Mouse (Mus musculus): ENCODE data around the gene M1ap. TPM values are rescaled to one million over a fixed set of nuclear protein-coding genes. Genes with fewer than 3 reads are reported as not detected.

M1ap gene
- 3.6 and 10.3 TPM in 2 replicates for polyA plus RNA-seq (2011; ENCODE audit: insufficient read depth, insufficient read length, low replicate concordance, missing spikeins)

GRCm38 (mm10) chr6:82946651-82947050 is at the start of gene M1ap:
TSS of gene M1ap (plus strand) at chr6:82946902.
- TF ChIP-seq POLR2A (IDR thresholded peaks at IDR 0.05; ENCODE audit: borderline replicate concordance, control insufficient read depth, low read depth, low read length), result no peak
- TF ChIP-seq CTCF (IDR thresholded peaks at IDR 0.05; ENCODE audit: control insufficient read depth, insufficient read depth, low read length), result no peak
- no peaks in the 10 kb centered on the region for H3K4me1 ChIP-seq (ENCODE audit: control insufficient read depth, insufficient read depth, low read length)
- H3K27ac ChIP-seq (ENCODE audit: control insufficient read depth, insufficient read depth, low read depth, low read length, poor library complexity), result no peak within 1 kb of the TSS
- H3K4me3 ChIP-seq (replicated peaks; ENCODE audit: control insufficient read depth, low read depth, low read length), result no peak within 1 kb of the TSS
- 89% methylated on average over 14 of the region's 14 CpGs for WGBS

DNA sequence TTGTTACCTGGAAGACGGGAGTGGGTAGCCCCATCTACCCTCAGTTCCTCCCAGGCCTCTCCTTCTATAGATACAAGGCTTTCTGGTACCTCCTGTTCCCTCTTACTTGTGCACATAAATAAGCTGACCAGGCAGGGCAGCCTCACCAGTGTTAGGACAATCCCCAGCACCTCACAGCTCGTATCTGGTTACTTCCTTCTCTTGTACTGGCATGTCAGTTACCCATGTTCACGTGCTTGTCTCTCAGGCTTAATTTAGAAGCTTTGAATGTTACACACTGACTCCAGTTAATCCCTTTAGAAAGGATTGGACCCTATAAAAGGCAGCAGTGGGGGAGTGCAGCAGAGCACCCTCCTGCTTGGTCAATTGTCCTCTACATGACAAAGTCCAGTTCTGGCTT is 49.4 kb upstream of the M1ap start:
- H3K4me3 ChIP-seq (replicated peaks; ENCODE audit: control insufficient read depth, low read depth, low read length), result no peak overlapping the region
- TF ChIP-seq CTCF (IDR thresholded peaks at IDR 0.05; ENCODE audit: control insufficient read depth, insufficient read depth, low read length) (no peak), POLR2A (IDR thresholded peaks at IDR 0.05; ENCODE audit: borderline replicate concordance, control insufficient read depth, low read depth, low read length) (no peak)
- H3K27ac ChIP-seq (ENCODE audit: control insufficient read depth, insufficient read depth, low read depth, low read length, poor library complexity), result no peak overlapping the region
- H3K4me1 ChIP-seq (ENCODE audit: control insufficient read depth, insufficient read depth, low read length), result no peaks in the 10 kb centered on the region
- 27% methylated on average over 3 of the region's 3 CpGs for WGBS

- 78% methylated on average over 4 of the region's 4 CpGs for WGBS
- Histone ChIP-seq H3K27ac (ENCODE audit: control insufficient read depth, insufficient read depth, low read depth, low read length, poor library complexity) (no peak overlapping the region), H3K4me3 (replicated peaks; ENCODE audit: control insufficient read depth, low read depth, low read length) (no peak overlapping the region), H3K4me1 (ENCODE audit: control insufficient read depth, insufficient read depth, low read length) (no peaks in the 10 kb centered on the region)
- TF ChIP-seq CTCF (IDR thresholded peaks at IDR 0.05; ENCODE audit: control insufficient read depth, insufficient read depth, low read length), result no peak
- TF ChIP-seq POLR2A (IDR thresholded peaks at IDR 0.05; ENCODE audit: borderline replicate concordance, control insufficient read depth, low read depth, low read length), result no peak
These were observed 48.5 kb upstream of the M1ap start for GRCm38 (mm10) chr6:82898227-82898626.

- 68% methylated on average over 4 of the region's 4 CpGs for WGBS
- TF ChIP-seq CTCF (IDR thresholded peaks at IDR 0.05; ENCODE audit: control insufficient read depth, insufficient read depth, low read length) (no peak), POLR2A (IDR thresholded peaks at IDR 0.05; ENCODE audit: borderline replicate concordance, control insufficient read depth, low read depth, low read length) (no peak)
- Histone ChIP-seq H3K4me3 (replicated peaks; ENCODE audit: control insufficient read depth, low read depth, low read length) (no peak overlapping the region), H3K27ac (ENCODE audit: control insufficient read depth, insufficient read depth, low read depth, low read length, poor library complexity) (no peak overlapping the region), H3K4me1 (ENCODE audit: control insufficient read depth, insufficient read depth, low read length) (no peaks in the 10 kb centered on the region)
These were observed 48.0 kb upstream of the M1ap start for GRCm38 (mm10) chr6:82898745-82899144.

DNA sequence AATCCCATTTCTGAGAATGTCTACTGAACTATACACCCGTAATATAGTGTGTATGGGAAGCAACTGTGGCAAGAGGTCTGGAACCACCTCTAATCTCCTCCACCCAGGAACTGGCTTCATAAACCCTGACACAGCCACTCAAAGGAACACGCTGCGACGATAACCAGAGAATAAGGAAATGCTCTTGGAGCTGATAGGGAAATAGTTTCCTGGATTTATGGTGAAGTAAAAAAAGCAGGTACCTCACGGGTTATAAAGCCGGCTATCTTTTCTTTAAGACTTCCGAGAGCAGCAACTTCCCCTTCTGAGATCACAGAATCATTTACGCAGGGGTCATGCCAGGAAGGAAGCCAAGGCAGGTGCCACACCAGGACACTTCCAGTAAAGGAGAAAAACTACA is 44.1 kb upstream of the M1ap start:
- Histone ChIP-seq H3K4me1 (ENCODE audit: control insufficient read depth, insufficient read depth, low read length) (no peaks in the 10 kb centered on the region), H3K4me3 (replicated peaks; ENCODE audit: control insufficient read depth, low read depth, low read length) (no peak overlapping the region), H3K27ac (ENCODE audit: control insufficient read depth, insufficient read depth, low read depth, low read length, poor library complexity) (no peak overlapping the region)
- TF ChIP-seq CTCF (IDR thresholded peaks at IDR 0.05; ENCODE audit: control insufficient read depth, insufficient read depth, low read length), result no peak
- no peak for TF ChIP-seq POLR2A (IDR thresholded peaks at IDR 0.05; ENCODE audit: borderline replicate concordance, control insufficient read depth, low read depth, low read length)
- WGBS, result 2% methylated on average over 8 of the region's 8 CpGs

DNA sequence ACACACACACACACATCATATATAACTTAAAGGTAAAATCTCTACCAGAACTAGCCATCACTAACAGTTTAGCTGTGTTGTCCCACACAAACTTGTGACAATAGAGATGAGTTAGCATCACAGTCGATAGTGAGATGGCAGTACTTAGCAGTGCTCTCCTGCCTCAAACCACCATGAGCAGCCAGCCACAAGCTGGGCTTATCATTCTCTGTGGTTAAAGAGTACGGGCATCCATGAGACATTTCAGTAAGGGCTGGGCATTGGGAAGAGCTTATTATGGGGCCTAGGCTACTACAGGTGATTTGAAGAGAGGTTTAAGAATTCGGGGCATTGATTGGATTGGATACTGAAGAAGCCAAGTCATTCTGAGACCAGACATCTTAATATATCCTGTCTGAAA is 39.7 kb upstream of the M1ap start:
- 53% methylated on average over 3 of the region's 3 CpGs for WGBS
- no peak overlapping the region for H3K4me3 ChIP-seq (replicated peaks; ENCODE audit: control insufficient read depth, low read depth, low read length)
- H3K27ac ChIP-seq (ENCODE audit: control insufficient read depth, insufficient read depth, low read depth, low read length, poor library complexity), result no peak overlapping the region
- TF ChIP-seq POLR2A (IDR thresholded peaks at IDR 0.05; ENCODE audit: borderline replicate concordance, control insufficient read depth, low read depth, low read length), result no peak
- no peak for TF ChIP-seq CTCF (IDR thresholded peaks at IDR 0.05; ENCODE audit: control insufficient read depth, insufficient read depth, low read length)
- H3K4me1 ChIP-seq (ENCODE audit: control insufficient read depth, insufficient read depth, low read length), result peaks cover 1% of the 10 kb centered on the region; the same call in 1 of the 2 replicates

DNA sequence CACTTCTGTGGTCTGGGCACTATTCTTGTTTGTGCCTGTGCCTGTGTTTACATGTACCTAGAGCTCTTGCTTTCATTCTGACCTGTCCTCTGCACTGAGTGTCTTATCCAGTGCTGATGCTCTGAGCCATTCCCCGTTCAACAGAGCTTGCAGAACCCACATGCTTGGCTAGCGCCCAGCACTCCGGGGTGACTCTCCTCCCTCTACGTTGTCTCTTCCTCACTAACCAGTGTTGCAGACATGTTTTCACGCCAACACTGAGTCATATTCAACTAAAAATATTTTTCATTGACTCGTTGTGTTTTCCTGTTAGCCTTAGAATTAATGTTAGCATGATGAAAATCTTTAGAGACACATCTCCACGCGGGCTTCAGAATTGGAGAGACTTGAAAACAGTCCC is 38.7 kb upstream of the M1ap start:
- TF ChIP-seq POLR2A (IDR thresholded peaks at IDR 0.05; ENCODE audit: borderline replicate concordance, control insufficient read depth, low read depth, low read length) (no peak), CTCF (IDR thresholded peaks at IDR 0.05; ENCODE audit: control insufficient read depth, insufficient read depth, low read length) (no peak)
- Histone ChIP-seq H3K4me1 (ENCODE audit: control insufficient read depth, insufficient read depth, low read length) (peaks cover 2% of the 10 kb centered on the region), H3K4me3 (replicated peaks; ENCODE audit: control insufficient read depth, low read depth, low read length) (no peak overlapping the region), H3K27ac (ENCODE audit: control insufficient read depth, insufficient read depth, low read depth, low read length, poor library complexity) (no peak overlapping the region)
- 33% methylated on average over 8 of the region's 8 CpGs for WGBS

DNA sequence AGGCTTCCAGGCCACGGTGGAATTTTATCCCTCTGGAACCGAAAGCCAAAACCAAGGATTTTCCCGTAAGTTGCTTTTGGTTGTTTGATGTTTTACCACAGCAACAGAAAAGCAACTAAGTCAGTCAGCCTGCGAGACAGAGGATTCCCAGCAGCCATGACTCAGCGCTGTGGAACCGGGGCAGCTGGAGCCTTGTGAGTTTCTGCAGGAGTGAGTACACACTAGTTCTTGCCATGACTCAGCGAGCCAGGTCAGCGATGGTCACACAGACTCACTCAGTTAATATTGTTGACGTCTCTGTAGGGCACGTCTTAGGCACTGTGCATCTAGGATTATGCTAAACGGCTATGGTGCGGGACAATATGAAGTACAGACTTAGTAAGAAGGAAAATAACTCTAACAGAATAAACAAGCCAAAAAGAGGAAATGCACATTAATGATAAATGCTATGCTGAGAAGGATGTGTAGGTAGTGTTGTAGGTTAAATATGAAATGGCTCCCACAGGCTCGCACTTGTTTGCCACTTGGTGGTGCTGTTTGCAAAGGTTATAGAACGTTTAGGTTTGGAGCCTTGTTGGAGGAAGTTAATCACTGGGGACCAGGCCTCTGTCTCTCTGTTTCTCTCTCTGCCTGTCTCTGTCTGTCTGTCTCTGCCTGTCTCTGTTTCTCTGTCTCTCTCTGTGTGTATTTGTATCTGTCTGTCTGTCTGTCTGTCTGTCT is 37.4 kb upstream of the M1ap start:
- 21% methylated on average over 14 of the region's 14 CpGs for WGBS
- TF ChIP-seq POLR2A (IDR thresholded peaks at IDR 0.05; ENCODE audit: borderline replicate concordance, control insufficient read depth, low read depth, low read length), result no peak
- TF ChIP-seq CTCF (IDR thresholded peaks at IDR 0.05; ENCODE audit: control insufficient read depth, insufficient read depth, low read length), result peak; percentile 46
- H3K4me1 ChIP-seq (ENCODE audit: control insufficient read depth, insufficient read depth, low read length), result peaks cover 6% of the 10 kb centered on the region

More for the DNA sequence above, 37.4 kb upstream of the M1ap start:
- no peak overlapping the region for H3K27ac ChIP-seq (ENCODE audit: control insufficient read depth, insufficient read depth, low read depth, low read length, poor library complexity)
- H3K4me3 ChIP-seq (replicated peaks; ENCODE audit: control insufficient read depth, low read depth, low read length), result no peak overlapping the region

All from bone marrow, adult 2 months (tissue).